Comparison of ENCODE assay signal across 10 mouse cellular contexts in genomic region chr4:137857116-137857515, GRCm38 (mm10). TPM values are rescaled to one million over a fixed set of nuclear protein-coding genes. Genes with fewer than 3 reads are reported as not detected.
DNase-seq lines count a peak whose midpoint lies in the region; ATAC-seq and TF ChIP-seq lines count a peak whose summit lies in the region.
"Had no signal": no experiment of that assay in that cellular context is flagged by ENCODE, and none has a peak within 500 bp of the region (broad histone marks: within the 10 kb centered on the region; RNA-seq: fewer than 3 reads in every experiment).

No protein-coding gene starts in this region.

- H3K9me3 ChIP-seq in heart, postnatal 0 days (replicated peaks; ENCODE audit: control insufficient read depth, low read length) = no peaks in the 10 kb centered on the region
- H3K9me3 ChIP-seq in heart, embryonic 12.5 days (replicated peaks) = no peaks in the 10 kb centered on the region
- H3K9me3 ChIP-seq: embryonic facial prominence, embryonic 12.5 days; liver, embryonic 15.5 days had no signal

- 38% methylated on average over 7 of the region's 7 CpGs for WGBS in heart, postnatal 0 days
- 49% methylated on average over 7 of the region's 7 CpGs for WGBS in small intestine, adult 2 months
- WGBS in heart, embryonic 12.5 days = 29% methylated on average over 7 of the region's 7 CpGs

- H3K27ac ChIP-seq in heart, postnatal 0 days (ENCODE audit: low read depth) = no peak overlapping the region
- no peak overlapping the region for H3K27ac ChIP-seq in small intestine, adult 2 months (ENCODE audit: insufficient read depth, low read depth, low read length)
- H3K27ac ChIP-seq in heart, embryonic 12.5 days (ENCODE audit: poor library complexity, severe bottlenecking) = no peak overlapping the region
- H3K27ac ChIP-seq: embryonic facial prominence, embryonic 12.5 days; liver, embryonic 15.5 days had no signal

- H3K27me3 ChIP-seq in heart, postnatal 0 days (ENCODE audit: control insufficient read depth, insufficient read depth, low read length) = no peaks in the 10 kb centered on the region
- no peaks in the 10 kb centered on the region for H3K27me3 ChIP-seq in small intestine, adult 2 months (ENCODE audit: control insufficient read depth, insufficient read depth, low read length)
- no peaks in the 10 kb centered on the region for H3K27me3 ChIP-seq in heart, embryonic 12.5 days (replicated peaks)
- H3K27me3 ChIP-seq: embryonic facial prominence, embryonic 12.5 days had no signal

- TF ChIP-seq EP300 in heart, postnatal 0 days (IDR thresholded peaks at IDR 0.05; ENCODE audit: low read depth) = no peak

- no peak overlapping the region for H3K4me3 ChIP-seq in heart, postnatal 0 days (ENCODE audit: low read depth, low read length)
- H3K4me3 ChIP-seq in small intestine, adult 2 months (ENCODE audit: low read depth, low read length) = no peak overlapping the region
- no peak overlapping the region for H3K4me3 ChIP-seq in heart, embryonic 12.5 days
- H3K4me3 ChIP-seq: embryonic facial prominence, embryonic 12.5 days; liver, embryonic 15.5 days had no signal

- no peaks in the 10 kb centered on the region for H3K36me3 ChIP-seq in heart, postnatal 0 days (replicated peaks; ENCODE audit: control insufficient read depth, insufficient read depth, low read length)
- H3K36me3 ChIP-seq in small intestine, adult 2 months (ENCODE audit: control insufficient read depth, insufficient read depth, low read length) = no peaks in the 10 kb centered on the region
- no peaks in the 10 kb centered on the region for H3K36me3 ChIP-seq in heart, embryonic 12.5 days
- H3K36me3 ChIP-seq: embryonic facial prominence, embryonic 12.5 days; liver, embryonic 15.5 days had no signal

- TF ChIP-seq POLR2A in small intestine, adult 2 months (IDR thresholded peaks at IDR 0.05; ENCODE audit: low read depth, low read length) = no peak

- no peak overlapping the region for H3K9ac ChIP-seq in heart, postnatal 0 days (replicated peaks; ENCODE audit: low read depth, low read length)
- H3K9ac ChIP-seq in heart, embryonic 12.5 days = no peak overlapping the region
- H3K9ac ChIP-seq: embryonic facial prominence, embryonic 12.5 days; liver, embryonic 15.5 days had no signal

- H3K4me2 ChIP-seq in heart, postnatal 0 days (ENCODE audit: low read depth, low read length) = no peak overlapping the region
- no peak overlapping the region for H3K4me2 ChIP-seq in heart, embryonic 12.5 days
- H3K4me2 ChIP-seq: embryonic facial prominence, embryonic 12.5 days; liver, embryonic 15.5 days had no signal

- DNase-seq in heart, postnatal 0 days (ENCODE audit: low spot score) = no peak
- DNase-seq in heart, postnatal 25 days (ENCODE audit: low spot score) = no peak
- peak; percentile 81 for DNase-seq in 416B (ENCODE audit: low read depth)
- peak; percentile 52 for DNase-seq in T-cell, adult 2 months (ENCODE audit: low spot score)
- peak; percentile 56 for DNase-seq in kidney, postnatal 14 days
- no peak for DNase-seq in layer of hippocampus, adult 9-10 months (ENCODE audit: low spot score)

- intact Hi-C loops in heart, postnatal 25 days (cut with DNase I) = loop anchor here (2.0 to 5.0 kb wide), 2 partner anchors 40 to 88 kb away; no protein-coding TSS in a partner anchor

- peak; percentile 43 for TF ChIP-seq CTCF in heart, postnatal 0 days (IDR thresholded peaks at IDR 0.05; ENCODE audit: low read depth)
- TF ChIP-seq CTCF in small intestine, adult 2 months (IDR thresholded peaks at IDR 0.05; ENCODE audit: extremely low read depth, insufficient read length, insufficient replicate concordance, low read depth, low read length) = peak; percentile 82

- H3K4me1 ChIP-seq in heart, postnatal 0 days (ENCODE audit: control insufficient read depth, insufficient read depth) = no peaks in the 10 kb centered on the region
- peaks cover 54% of the 10 kb centered on the region for H3K4me1 ChIP-seq in small intestine, adult 2 months (ENCODE audit: control insufficient read depth, insufficient read depth, insufficient read length, low read length)
- peaks cover 7% of the 10 kb centered on the region for H3K4me1 ChIP-seq in heart, embryonic 12.5 days (replicated peaks)

- no peak for ATAC-seq in heart, postnatal 0 days (ENCODE audit: insufficient read depth, low read depth)
- no peak for ATAC-seq in heart, embryonic 12.5 days (ENCODE audit: insufficient number of reproducible peaks, low FRiP score)

RNA-seq across cellular contexts. Expression of gene Ece1, which starts 4.9 kb away (rescaled TPM):
- total RNA-seq in heart, postnatal 0 days (2014; rRNA removed; ENCODE audit: low replicate concordance) = 140 and 238 TPM in 2 replicates
- 35.4 and 35.7 TPM in 2 replicates for polyA plus RNA-seq in heart, postnatal 0 days (2015; fragmentation: Nextera tagmentation; extraction: Ambion mirVana)
- 100 to 1,000 TPM in 1 of 2 experiments, 10 to 100 TPM in 1; 91.2 to 111 TPM for total RNA-seq in heart, postnatal 25 days (2021)
- 27.9 and 37.7 TPM in 2 replicates for polyA plus RNA-seq in small intestine, adult 2 months (2012; rRNA removed)
- polyA plus RNA-seq in heart, embryonic 12.5 days (2016; fragmentation: Nextera tagmentation; extraction: Ambion mirVana) = 122 and 144 TPM in 2 replicates

Comparison
In these comparisons a context has a peak if more than half of its experiments do, and no peak if none do; other contexts are left out.
1. DNase-seq: peak in 416B (single experiment), T-cell, adult 2 months (single experiment) and kidney, postnatal 14 days (single experiment); none in heart, postnatal 0 days (single experiment), heart, postnatal 25 days (single experiment) and layer of hippocampus, adult 9-10 months (single experiment).